Mouse (Mus musculus) cerebellum, adult 2 months (tissue): Measurements from ENCODE around the gene Fbn1. TPM values are rescaled to one million over a fixed set of nuclear protein-coding genes. Genes with fewer than 3 reads are reported as not detected.

Experiments used
- DNase-seq, 2 experiments: peaks; one replicate each; pipeline ENCODE4 v3.0.0; 2021
- H3K27ac ChIP-seq: fragments of 200-500 bp; 2 replicates; pipeline ENCODE4 v1.5.1; 2012; ENCODE audit warnings: low read length, control low read depth, inconsistent platforms; ENCODE audit not compliant: insufficient read depth
- H3K27me3 ChIP-seq: fragments of 200-500 bp; 2 replicates; pipeline ENCODE4 v1.6.1; 2012; ENCODE audit warnings: inconsistent platforms, mild to moderate bottlenecking, low read length, moderate library complexity; ENCODE audit not compliant: control insufficient read depth, insufficient read depth
- H3K4me1 ChIP-seq: fragments of 200-500 bp; 2 replicates; pipeline ENCODE4 v1.6.1; 2011; ENCODE audit warnings: low read length; ENCODE audit not compliant: control insufficient read depth, insufficient read depth
- H3K4me3 ChIP-seq: fragments of 200-500 bp; replicated peaks from 2 replicates; pipeline ENCODE3; 2011; ENCODE audit warnings: mild to moderate bottlenecking, low read depth, low read length, control low read depth; ENCODE audit not compliant: insufficient read depth
- CTCF ChIP-seq: fragments of 200-500 bp; IDR thresholded peaks from 2 replicates; pipeline ENCODE4 v1.5.1; 2011; ENCODE audit warnings: low read depth, mild to moderate bottlenecking, control low read depth, low read length, moderate library complexity, borderline replicate concordance; ENCODE audit not compliant: insufficient read depth
- POLR2A ChIP-seq: fragments of 200-500 bp; IDR thresholded peaks from 2 replicates; pipeline ENCODE4 v1.6.1; 2011; ENCODE audit warnings: low read length, control low read depth, borderline replicate concordance; ENCODE audit not compliant: insufficient read depth
- whole genome bisulfite sequencing: fragments of 180-500 bp; shearing (Covaris S2); methylation state at CpG from one replicate; pipeline ENCODE4 v1.1.7; 2018; 5-methylcytosine and 5-hydroxymethylcytosine counted together
- polyA plus RNA-seq: library from polyadenylated mRNA; depleted of rRNA; stranded (reverse); fragments of >200 nt; gene quantifications from 2 replicates; pipeline ENCODE4 v1.2.3, GENCODE M21; 2012; rRNA removed

The Fbn1 gene
- polyA plus RNA-seq: 1.1 and 1.2 TPM in 2 replicates

DNA sequence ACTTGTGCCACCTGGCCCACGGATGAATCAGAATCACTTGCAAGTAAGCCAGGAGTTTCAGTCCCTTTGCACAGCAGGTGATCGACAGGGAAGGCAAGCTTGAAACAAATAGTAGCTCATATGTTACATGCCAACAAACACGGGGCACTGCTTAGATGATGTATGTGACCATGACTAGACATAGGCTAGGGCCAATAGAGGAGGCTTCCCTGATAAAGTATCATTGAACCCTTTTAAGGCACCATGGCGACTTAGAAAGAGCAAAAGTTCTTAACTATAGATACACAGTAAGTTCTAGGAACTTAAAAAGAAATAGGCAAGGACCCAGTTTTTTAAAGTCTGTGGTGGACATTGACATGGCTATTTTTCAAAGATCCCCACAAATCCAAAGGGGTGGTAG lies at the start of gene Fbn1:
Fbn1 (minus strand) TSS at position 101 of the 400 bp plus-strand sequence.
- WGBS: 60% methylated on average over 4 of the region's 4 CpGs
- Histone ChIP-seq H3K27ac (no peak within 1 kb of the TSS), H3K27me3 (peaks cover 2% of the 10 kb centered on the region; the same call in 1 of the 2 replicates), H3K4me1 (peaks cover 5% of the 10 kb centered on the region; the same call in 1 of the 2 replicates), H3K4me3 (no peak within 1 kb of the TSS)
- no peak for DNase-seq
- no peak for TF ChIP-seq POLR2A
- no peak for TF ChIP-seq CTCF

GRCm38 (mm10) chr2:125555830-125556229 lies 48.0 kb upstream of the Fbn1 start:
- no peaks in the 10 kb centered on the region for H3K4me1 ChIP-seq
- H3K27me3 ChIP-seq: no peaks in the 10 kb centered on the region
- no peak overlapping the region for H3K27ac ChIP-seq
- no peak for DNase-seq
- H3K4me3 ChIP-seq: no peak overlapping the region
- WGBS: 80% methylated on average over 6 of the region's 6 CpGs
- TF ChIP-seq CTCF: no peak
- no peak for TF ChIP-seq POLR2A

GRCm38 (mm10) chr2:125548806-125549578 lies 41.2 kb upstream of the Fbn1 start:
- no peaks in the 10 kb centered on the region for H3K27me3 ChIP-seq
- 73% methylated on average over 1 of the region's 1 CpGs for WGBS
- DNase-seq: no peak

GRCm38 (mm10) chr2:125544986-125545385 lies 37.2 kb upstream of the Fbn1 start:
- no peak for TF ChIP-seq CTCF
- no peak for TF ChIP-seq POLR2A
- H3K27ac ChIP-seq: no peak overlapping the region
- H3K4me1 ChIP-seq: no peaks in the 10 kb centered on the region
- no peaks in the 10 kb centered on the region; the same call in 1 of the 2 replicates for H3K27me3 ChIP-seq
- WGBS: 82% methylated on average over 3 of the region's 3 CpGs
- no peak for DNase-seq
- no peak overlapping the region for H3K4me3 ChIP-seq

More at GRCm38 (mm10) chr2:125548806-125549578, 41.2 kb upstream of the Fbn1 start:
- Histone ChIP-seq H3K4me3 (no peak overlapping the region), H3K27ac (no peak overlapping the region), H3K4me1 (no peaks in the 10 kb centered on the region)
- TF ChIP-seq CTCF (no peak), POLR2A (no peak)

- Histone ChIP-seq H3K27me3 (no peaks in the 10 kb centered on the region; the same call in 1 of the 2 replicates), H3K27ac (no peak overlapping the region), H3K4me1 (no peaks in the 10 kb centered on the region), H3K4me3 (no peak overlapping the region)
- 63% methylated on average over 1 of the region's 1 CpGs for WGBS
- TF ChIP-seq CTCF: no peak
- no peak for TF ChIP-seq POLR2A
- DNase-seq: no peak
These were observed 35.9 kb upstream of the Fbn1 start for GRCm38 (mm10) chr2:125543646-125544045.

GRCm38 (mm10) chr2:125541451-125541850 lies 33.7 kb upstream of the Fbn1 start:
- Histone ChIP-seq H3K4me3 (no peak overlapping the region), H3K27ac (no peak overlapping the region), H3K4me1 (no peaks in the 10 kb centered on the region), H3K27me3 (no peaks in the 10 kb centered on the region; the same call in 1 of the 2 replicates)
- 84% methylated on average over 7 of the region's 7 CpGs for WGBS
- TF ChIP-seq POLR2A (no peak), CTCF (no peak)
- DNase-seq: no peak

GRCm38 (mm10) chr2:125540579-125540978 lies 32.8 kb upstream of the Fbn1 start:
- H3K27ac ChIP-seq: no peak overlapping the region
- no peaks in the 10 kb centered on the region; the same call in 1 of the 2 replicates for H3K27me3 ChIP-seq
- DNase-seq: no peak
- 88% methylated on average over 7 of the region's 7 CpGs for WGBS
- no peak overlapping the region for H3K4me3 ChIP-seq
- no peak for TF ChIP-seq CTCF
- TF ChIP-seq POLR2A: no peak
- H3K4me1 ChIP-seq: no peaks in the 10 kb centered on the region

- WGBS: 76% methylated on average over 3 of the region's 3 CpGs
- DNase-seq: no peak
These were observed 31.8 kb upstream of the Fbn1 start for GRCm38 (mm10) chr2:125539640-125540039.

More at GRCm38 (mm10) chr2:125539640-125540039, 31.8 kb upstream of the Fbn1 start:
- TF ChIP-seq CTCF (no peak), POLR2A (no peak)
- H3K27ac ChIP-seq: no peak overlapping the region
- H3K4me3 ChIP-seq: no peak overlapping the region
- no peaks in the 10 kb centered on the region for H3K4me1 ChIP-seq
- H3K27me3 ChIP-seq: no peaks in the 10 kb centered on the region; the same call in 1 of the 2 replicates
